Mouse (Mus musculus) ES-E14 (cell line): ENCODE measurements around the gene Myo6. TPM values are rescaled to one million over a fixed set of nuclear protein-coding genes. Genes with fewer than 3 reads are reported as not detected.

Source experiments
- DNase-seq: peaks from one replicate; pipeline ENCODE4 v3.0.0-alpha.2; 2013; ENCODE audit warnings: low read depth, low spot score
- H3K27ac ChIP-seq: 2 replicates; pipeline ENCODE4 v1.5.1; 2012; ENCODE audit warnings: low read depth, mild to moderate bottlenecking, low read length, moderate library complexity, mixed read lengths; ENCODE audit not compliant: poor library complexity, insufficient read depth, severe bottlenecking
- H3K36me3 ChIP-seq: 2 replicates; pipeline ENCODE4 v1.6.1; 2012; ENCODE audit warnings: mild to moderate bottlenecking, low read length, moderate library complexity, mixed read lengths; ENCODE audit not compliant: control insufficient read depth, poor library complexity, insufficient read depth, severe bottlenecking
- H3K4me1 ChIP-seq, 2 experiments: fragments of 150-350 bp in 1 of 2; sonication (generic) in 1 of 2; 2 replicates each; pipeline ENCODE4 v1.6.1; 2012; ENCODE audit warnings: low read length in 2 of 2, mild to moderate bottlenecking in 1 of 2, mixed read lengths in 1 of 2; ENCODE audit not compliant: control insufficient read depth in 2 of 2, insufficient read depth in 2 of 2, poor library complexity in 1 of 2
- H3K4me3 ChIP-seq, 2 experiments: fragments of 150-350 bp in 1 of 2; sonication (generic) in 1 of 2; 2 replicates each; pipeline ENCODE4 v1.5.1; 2012; ENCODE audit warnings: low read length in 2 of 2, low read depth in 1 of 2, mild to moderate bottlenecking in 1 of 2, mixed read lengths in 1 of 2; ENCODE audit not compliant: insufficient read depth in 1 of 2, poor library complexity in 1 of 2, severe bottlenecking in 1 of 2
- H3K9ac ChIP-seq: 2 replicates; pipeline ENCODE4 v1.6.1; 2012; ENCODE audit warnings: low read depth, mild to moderate bottlenecking, low read length, mixed read lengths; ENCODE audit not compliant: poor library complexity, insufficient read depth, severe bottlenecking
- H3K9me3 ChIP-seq: fragments of 150-350 bp; sonication (generic); 2 replicates; pipeline ENCODE4 v1.6.1; 2012; ENCODE audit warnings: low read depth, mild to moderate bottlenecking, low read length; ENCODE audit not compliant: control insufficient read depth, insufficient read depth
- CHD2 ChIP-seq: IDR thresholded peaks from 2 replicates; pipeline ENCODE4 v1.6.1; 2014; ENCODE audit warnings: mild to moderate bottlenecking, low read depth, low read length, inconsistent platforms
- HCFC1 ChIP-seq: IDR thresholded peaks from 2 replicates; pipeline ENCODE4 v1.6.1; 2012; ENCODE audit warnings: low read length, inconsistent platforms, borderline replicate concordance; ENCODE audit not compliant: insufficient read depth
- MAFK ChIP-seq: IDR thresholded peaks from 2 replicates; pipeline ENCODE4 v1.6.1; 2014; ENCODE audit warnings: mild to moderate bottlenecking, low read depth, low read length, inconsistent platforms; ENCODE audit not compliant: insufficient read depth
- ZC3H11A ChIP-seq: IDR thresholded peaks from 2 replicates; pipeline ENCODE4 v1.6.1; 2012; ENCODE audit warnings: low read depth, mild to moderate bottlenecking, inconsistent platforms, low read length, borderline replicate concordance
- ZNF384 ChIP-seq: IDR thresholded peaks from 2 replicates; pipeline ENCODE4 v1.6.1; 2012; ENCODE audit warnings: low read depth, low read length, inconsistent platforms
- in situ Hi-C, 2 experiments: fragments of 600-800 bp; cut with MboI; formaldehyde crosslinking; loops; one replicate each; pipeline ENCODE4 v1.15.1; 2025; ENCODE audit warnings: low sequenced_read_pairs in 2 of 2, inconsistent platforms in 1 of 2; ENCODE audit not compliant: unreplicated experiment in 2 of 2
- total RNA-seq: library from RNA; depleted of rRNA; stranded (reverse); fragments of 300-350 nt; gene quantifications from 2 replicates; pipeline ENCODE4 v1.2.3, GENCODE M21; 2012; rRNA removed

Gene Myo6
- total RNA-seq, 1 experiment, result 9.0 TPM

DNA sequence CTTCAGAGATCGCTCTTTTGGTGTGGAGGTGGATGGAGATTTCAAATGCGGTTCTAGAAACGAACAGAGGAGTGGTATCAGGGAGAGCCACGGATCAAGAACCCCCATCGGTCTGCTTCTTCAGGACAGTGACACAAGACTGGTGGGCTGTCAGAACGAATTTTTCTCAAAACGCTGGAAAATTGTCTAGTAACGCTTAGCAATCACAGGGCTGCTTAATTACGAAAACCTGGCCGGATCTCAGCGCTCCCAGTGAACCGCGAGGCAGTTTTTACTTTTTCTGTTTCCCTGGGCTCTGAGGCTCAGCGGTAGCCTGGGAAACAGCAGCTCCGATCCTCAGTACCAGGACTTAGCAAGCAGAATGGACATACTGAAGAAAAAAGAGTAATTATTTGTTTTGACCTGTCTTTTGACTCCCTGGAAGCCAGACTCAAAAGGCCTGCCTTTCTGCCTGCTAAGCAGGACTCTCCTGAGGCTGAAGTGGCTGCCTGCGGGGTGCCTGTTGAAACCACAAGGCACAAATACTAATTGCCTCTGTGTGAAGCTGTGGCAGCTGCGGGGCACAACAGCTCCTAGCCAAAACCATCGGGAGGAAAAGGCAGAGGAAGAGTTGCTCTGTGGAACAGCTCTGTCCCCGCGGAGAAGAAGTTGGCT, 187.0 kb downstream of the Myo6 start:
- DNase-seq, result no peak
- H3K9ac ChIP-seq, result no peak overlapping the region
- in situ Hi-C loops, result no loop called here
- no peaks in the 10 kb centered on the region for H3K9me3 ChIP-seq
- H3K4me1 ChIP-seq, result no peaks in the 10 kb centered on the region
- no peak for TF ChIP-seq CHD2
- no peak for TF ChIP-seq MAFK
- no peak for TF ChIP-seq ZC3H11A
- no peak for TF ChIP-seq HCFC1
- no peak for TF ChIP-seq ZNF384
- H3K4me3 ChIP-seq, result no peak overlapping the region
- H3K27ac ChIP-seq, result no peak overlapping the region
- no peaks in the 10 kb centered on the region for H3K36me3 ChIP-seq

DNA sequence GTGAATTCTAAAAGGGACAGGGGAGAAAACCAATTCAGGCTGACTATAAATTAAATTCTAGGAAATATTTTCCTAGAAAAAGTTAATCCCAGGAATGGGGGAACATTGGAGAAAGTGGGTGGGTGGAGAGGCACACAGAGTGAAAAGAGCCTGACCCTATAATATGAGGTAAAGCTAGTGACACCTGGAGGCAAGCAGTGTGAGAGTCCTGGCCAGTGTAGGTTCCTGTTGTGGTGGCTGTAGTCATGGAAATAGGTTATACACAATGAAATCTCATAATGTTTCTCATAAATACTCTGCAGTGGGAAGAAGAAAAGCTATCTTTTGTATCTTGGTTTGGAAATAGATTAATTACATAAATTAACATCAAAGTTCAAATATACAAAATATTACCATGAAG, 195.2 kb downstream of the Myo6 start:
- in situ Hi-C loops, result no loop called here

More for the DNA sequence above, 195.2 kb downstream of the Myo6 start:
- Histone ChIP-seq H3K4me3 (no peak overlapping the region), H3K36me3 (no peaks in the 10 kb centered on the region), H3K9ac (no peak overlapping the region), H3K27ac (no peak overlapping the region), H3K9me3 (no peaks in the 10 kb centered on the region), H3K4me1 (no peaks in the 10 kb centered on the region)
- DNase-seq, result no peak
- TF ChIP-seq HCFC1 (no peak), ZNF384 (no peak), CHD2 (no peak), MAFK (no peak), ZC3H11A (no peak)

Other genes starting within 250 kb of the Myo6 start
- gene Filip1, start 152.2 kb upstream of the Myo6 start, total RNA-seq, result 0.09 and 0.21 TPM in 2 replicates
- gene Senp6, start 98.1 kb upstream of the Myo6 start, total RNA-seq, result 86.7 and 95.2 TPM in 2 replicates